Mouse (Mus musculus) bone marrow macrophage, adult 2 months (primary cell): ENCODE results near the gene Rgl2.
"Not testable (repeated sequence)": the region's sequence is repeated elsewhere in the genome, so short reads cannot be mapped to it uniquely, and the experiment has no call there.

Experiments used
- CTCF ChIP-seq: IDR thresholded peaks from 2 replicates; pipeline ENCODE4 v1.5.1; 2012; ENCODE audit warnings: low read depth, mild to moderate bottlenecking, low read length, moderate library complexity
- POLR2A ChIP-seq: IDR thresholded peaks from 2 replicates; pipeline ENCODE4 v1.6.1; 2012; ENCODE audit warnings: mild to moderate bottlenecking, low read depth, low read length, borderline replicate concordance

- peak; percentile 90 for TF ChIP-seq CTCF
- not testable (repeated sequence) for TF ChIP-seq POLR2A
Observed at GRCm38 (mm10) chr17:33982136-33982535, 52.8 kb downstream of the Rgl2 start.
